Mouse (Mus musculus): Measurements from ENCODE around the gene Idh3b. TPM values are rescaled to one million over a fixed set of nuclear protein-coding genes. Genes with fewer than 3 reads are reported as not detected.

The Idh3b gene
- polyA plus RNA-seq, 1 experiment from 2014 or later = 153 TPM

DNA sequence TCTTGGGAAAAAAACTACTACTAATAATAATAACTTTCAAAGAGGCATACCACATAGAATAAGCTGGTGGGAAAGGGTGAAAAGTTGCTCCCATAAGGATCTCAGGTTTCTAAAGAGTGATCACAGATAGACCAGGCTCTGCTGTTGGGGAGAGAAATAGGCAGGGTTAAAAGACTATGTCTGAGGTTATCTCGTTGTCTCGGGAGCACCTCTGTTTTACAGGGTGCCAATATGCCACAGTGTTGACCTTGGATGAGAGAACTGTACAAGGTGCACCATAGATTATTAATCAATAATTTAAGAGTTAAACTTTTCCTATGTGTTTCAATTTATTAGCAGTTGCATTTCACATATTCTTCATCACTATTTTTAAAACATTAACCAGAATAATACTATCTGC lies 22.4 kb downstream of the Idh3b start:
- no peaks in the 10 kb centered on the region for H3K4me1 ChIP-seq
- 97% methylated on average over 2 of the region's 2 CpGs for WGBS
- no peaks in the 10 kb centered on the region for H3K36me3 ChIP-seq (ENCODE audit: poor library complexity, severe bottlenecking)
- H3K9ac ChIP-seq = no peak overlapping the region
- H3K4me2 ChIP-seq = no peak overlapping the region
- ATAC-seq = no peak
- no peak overlapping the region for H3K27ac ChIP-seq
- H3K4me3 ChIP-seq = no peak overlapping the region
- no peaks in the 10 kb centered on the region for H3K9me3 ChIP-seq (replicated peaks)
- 0 out of 2 replicates have a peak, but pooled peaks cover 2% of the 10 kb centered on the region for H3K27me3 ChIP-seq

- Histone ChIP-seq H3K4me2 (no peak overlapping the region), H3K9ac (no peak overlapping the region), H3K4me3 (no peak overlapping the region), H3K36me3 (ENCODE audit: poor library complexity, severe bottlenecking) (no peaks in the 10 kb centered on the region), H3K4me1 (no peaks in the 10 kb centered on the region), H3K9me3 (replicated peaks) (no peaks in the 10 kb centered on the region), H3K27me3 (0 out of 2 replicates have a peak, but pooled peaks cover 2% of the 10 kb centered on the region), H3K27ac (no peak overlapping the region)
- no peak for ATAC-seq
- 87% methylated on average over 4 of the region's 4 CpGs for WGBS
These were observed 23.5 kb downstream of the Idh3b start for GRCm38 (mm10) chr2:130260822-130261221.

DNA sequence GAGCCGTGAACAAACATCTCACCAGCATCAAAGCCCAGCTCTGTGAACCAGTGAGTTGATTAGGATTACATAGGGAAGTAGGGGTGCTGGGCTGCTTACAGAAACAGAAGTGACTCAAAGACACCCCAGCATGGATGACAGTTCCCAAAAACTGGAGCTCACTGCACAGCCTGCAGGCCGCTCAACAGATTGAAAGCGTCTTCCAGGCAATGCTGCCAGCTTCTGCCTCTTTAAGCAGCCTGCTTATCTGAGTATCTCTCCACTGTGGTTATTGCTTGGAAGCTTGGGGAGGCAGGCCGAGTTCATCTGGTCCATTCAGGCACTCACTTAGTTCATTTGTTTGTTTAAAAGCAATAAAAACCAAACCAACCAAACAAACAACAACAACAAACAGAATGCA lies 27.6 kb downstream of the Idh3b start:
- Histone ChIP-seq H3K9ac (no peak overlapping the region), H3K4me2 (no peak overlapping the region), H3K27me3 (no peaks in the 10 kb centered on the region), H3K4me3 (no peak overlapping the region), H3K4me1 (no peaks in the 10 kb centered on the region), H3K36me3 (ENCODE audit: poor library complexity, severe bottlenecking) (no peaks in the 10 kb centered on the region), H3K27ac (no peak overlapping the region), H3K9me3 (replicated peaks) (no peaks in the 10 kb centered on the region)
- no peak for ATAC-seq
- WGBS = 93% methylated on average over 4 of the region's 4 CpGs

GRCm38 (mm10) chr2:130248226-130248625 lies 36.1 kb downstream of the Idh3b start:
- Histone ChIP-seq H3K27ac (no peak overlapping the region), H3K9me3 (replicated peaks) (no peaks in the 10 kb centered on the region), H3K27me3 (no peaks in the 10 kb centered on the region), H3K4me3 (no peak overlapping the region), H3K36me3 (ENCODE audit: poor library complexity, severe bottlenecking) (no peaks in the 10 kb centered on the region), H3K4me1 (no peaks in the 10 kb centered on the region), H3K4me2 (no peak overlapping the region), H3K9ac (no peak overlapping the region)
- 73% methylated on average over 7 of the region's 7 CpGs for WGBS
- no peak for ATAC-seq

DNA sequence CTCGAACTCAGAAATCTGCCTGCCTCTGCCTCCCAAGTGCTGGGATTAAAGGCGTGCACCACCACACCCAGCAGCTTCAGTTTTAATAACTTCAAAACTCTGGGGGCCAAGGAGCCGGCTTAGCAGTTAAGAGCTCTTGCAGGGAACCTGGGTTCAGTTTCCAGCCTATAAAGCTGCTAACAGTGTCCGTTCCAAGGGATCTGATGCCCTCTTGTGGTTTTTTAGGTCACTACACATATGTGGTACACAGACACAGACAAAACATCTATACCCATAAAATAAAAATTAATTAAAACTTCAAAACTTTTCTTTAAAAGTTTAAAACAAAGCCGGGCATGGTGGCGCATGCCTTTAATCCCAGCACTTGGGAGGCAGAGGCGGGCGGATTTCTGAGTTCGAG lies 37.4 kb downstream of the Idh3b start:
- H3K27ac ChIP-seq = no peak overlapping the region
- ATAC-seq = no peak
- H3K4me1 ChIP-seq = no peaks in the 10 kb centered on the region
- H3K27me3 ChIP-seq = no peaks in the 10 kb centered on the region
- H3K9me3 ChIP-seq (replicated peaks) = no peaks in the 10 kb centered on the region
- 49% methylated on average over 9 of the region's 9 CpGs for WGBS
- no peaks in the 10 kb centered on the region for H3K36me3 ChIP-seq (ENCODE audit: poor library complexity, severe bottlenecking)
- H3K9ac ChIP-seq = no peak overlapping the region
- no peak overlapping the region for H3K4me3 ChIP-seq
- H3K4me2 ChIP-seq = no peak overlapping the region

Other genes starting within 250 kb of the Idh3b start
- gene Tgm6, start 172.1 kb downstream of the Idh3b start, polyA plus RNA-seq (2015; fragmentation: Nextera tagmentation; extraction: Ambion mirVana) = 0.06 and 0.08 TPM in 2 replicates
- gene Snrpb, start 105.1 kb downstream of the Idh3b start, polyA plus RNA-seq (2015; fragmentation: Nextera tagmentation; extraction: Ambion mirVana) = 590 and 601 TPM in 2 replicates
- not detected in 2 replicates for gene Tmc2, start 89.4 kb downstream of the Idh3b start, polyA plus RNA-seq (2015; fragmentation: Nextera tagmentation; extraction: Ambion mirVana)
- 288 and 308 TPM in 2 replicates for gene Nop56, start 10.1 kb downstream of the Idh3b start, polyA plus RNA-seq (2015; fragmentation: Nextera tagmentation; extraction: Ambion mirVana)
- 2.1 and 2.6 TPM in 2 replicates for gene Ebf4, start 10.6 kb upstream of the Idh3b start, polyA plus RNA-seq (2015; fragmentation: Nextera tagmentation; extraction: Ambion mirVana)
- gene Cpxm1, start 113.0 kb upstream of the Idh3b start, polyA plus RNA-seq (2015; fragmentation: Nextera tagmentation; extraction: Ambion mirVana) = 11.8 and 12.3 TPM in 2 replicates
- gene Gm28372, start 120.7 kb upstream of the Idh3b start, polyA plus RNA-seq (2015; fragmentation: Nextera tagmentation; extraction: Ambion mirVana) = 0.09 and 0.34 TPM in 2 replicates
- 0.25 and 0.48 TPM in 2 replicates for gene 1700020A23Rik, start 120.7 kb upstream of the Idh3b start, polyA plus RNA-seq (2015; fragmentation: Nextera tagmentation; extraction: Ambion mirVana)
- gene Tmem239, start 121.9 kb upstream of the Idh3b start, polyA plus RNA-seq (2015; fragmentation: Nextera tagmentation; extraction: Ambion mirVana) = not detected in 2 replicates
- 125 and 130 TPM in 2 replicates for gene Vps16, start 139.8 kb upstream of the Idh3b start, polyA plus RNA-seq (2015; fragmentation: Nextera tagmentation; extraction: Ambion mirVana)
- gene Pced1a, start 140.2 kb upstream of the Idh3b start, polyA plus RNA-seq (2015; fragmentation: Nextera tagmentation; extraction: Ambion mirVana) = 9.0 and 10.2 TPM in 2 replicates
- gene Ptpra, start 165.7 kb upstream of the Idh3b start, polyA plus RNA-seq (2015; fragmentation: Nextera tagmentation; extraction: Ambion mirVana) = 120 and 122 TPM in 2 replicates

All from forebrain, embryonic 13.5 days (tissue).